Mouse (Mus musculus): Measurements from ENCODE around the gene Nme9. TPM values are rescaled to one million over a fixed set of nuclear protein-coding genes. Genes with fewer than 3 reads are reported as not detected.

The Nme9 gene
- total RNA-seq, 2 experiments from 2014 or later = not detected

DNA sequence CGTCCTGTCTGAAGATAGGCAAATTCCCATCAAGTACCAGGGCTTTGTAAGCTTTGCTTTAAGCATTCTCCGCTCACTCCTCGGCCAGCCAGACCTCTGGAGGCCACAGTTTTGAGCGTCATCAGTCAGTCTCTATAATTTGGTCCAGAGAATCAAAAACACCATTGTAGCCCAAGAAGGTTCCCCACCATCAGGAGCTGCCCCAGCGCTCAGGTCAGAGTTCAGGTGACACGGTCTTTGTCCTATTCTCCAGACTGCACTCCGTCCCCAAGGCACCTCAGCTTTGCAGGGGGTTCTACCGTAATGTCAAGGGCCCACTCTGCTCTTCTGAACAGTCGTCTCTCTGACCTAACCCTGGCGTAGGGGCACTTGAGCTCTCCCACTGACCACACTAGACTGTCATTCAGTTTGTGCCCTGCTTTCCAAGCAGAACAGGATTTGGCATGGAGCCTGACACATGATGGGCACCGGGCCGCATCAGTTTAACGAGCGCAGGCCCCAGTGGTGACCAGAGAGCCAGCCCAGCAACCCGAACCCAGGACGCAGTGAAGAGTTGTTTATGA, 15.6 kb upstream of the Nme9 start:
- intact Hi-C loops (cut with DNase I) = loop anchor here (2.0 kb wide), 1 partner anchor 47 kb away; no protein-coding TSS in a partner anchor
- DNase-seq (ENCODE audit: low spot score in 2 of 2) = peak in 1 of 2 experiments; percentile 55

DNA sequence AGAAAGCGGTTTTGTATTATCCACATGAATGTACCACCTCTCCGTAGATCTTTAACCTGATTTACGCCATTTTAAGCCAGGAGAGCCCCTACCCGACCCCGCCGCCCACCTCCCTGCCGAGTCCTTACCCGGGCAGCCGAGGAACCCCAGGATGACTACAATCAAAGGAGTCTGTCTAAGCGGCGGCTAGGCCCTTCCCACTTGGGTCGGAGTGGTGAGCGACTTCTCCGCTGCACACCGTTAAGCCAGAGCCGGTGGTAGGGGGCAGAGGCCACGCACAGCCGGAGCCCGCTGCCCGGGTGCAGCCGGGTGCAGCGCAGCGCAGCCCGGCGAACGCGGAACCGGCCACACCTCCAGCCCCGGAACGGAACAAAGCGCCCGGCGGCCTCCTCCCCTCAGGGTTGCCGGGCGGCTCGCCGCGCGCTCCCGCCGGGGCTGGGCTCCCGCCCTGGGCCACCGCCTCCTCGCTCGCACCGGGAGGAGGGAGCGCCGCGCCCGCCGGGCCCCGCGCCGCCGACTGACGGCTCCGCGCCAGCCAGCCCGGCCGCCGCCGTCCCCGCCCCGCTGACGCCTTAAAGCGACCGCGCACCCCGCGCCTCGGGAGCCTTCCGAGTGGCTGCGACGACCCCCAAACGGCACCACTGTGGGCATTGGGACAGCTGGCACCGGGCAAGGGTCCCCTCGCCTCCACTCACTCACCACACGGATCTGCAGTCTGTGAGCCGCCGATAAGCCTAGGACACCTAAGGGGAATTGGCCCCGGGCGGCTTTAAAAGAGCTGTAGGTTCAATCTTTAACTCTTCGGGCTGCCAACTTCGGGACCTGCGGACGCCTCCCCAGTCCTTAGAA, 14.9 kb upstream of the Nme9 start:
- intact Hi-C loops (cut with DNase I) = no loop called here
- peak; percentile 79 to 86 for DNase-seq (ENCODE audit: low spot score in 2 of 2)

DNA sequence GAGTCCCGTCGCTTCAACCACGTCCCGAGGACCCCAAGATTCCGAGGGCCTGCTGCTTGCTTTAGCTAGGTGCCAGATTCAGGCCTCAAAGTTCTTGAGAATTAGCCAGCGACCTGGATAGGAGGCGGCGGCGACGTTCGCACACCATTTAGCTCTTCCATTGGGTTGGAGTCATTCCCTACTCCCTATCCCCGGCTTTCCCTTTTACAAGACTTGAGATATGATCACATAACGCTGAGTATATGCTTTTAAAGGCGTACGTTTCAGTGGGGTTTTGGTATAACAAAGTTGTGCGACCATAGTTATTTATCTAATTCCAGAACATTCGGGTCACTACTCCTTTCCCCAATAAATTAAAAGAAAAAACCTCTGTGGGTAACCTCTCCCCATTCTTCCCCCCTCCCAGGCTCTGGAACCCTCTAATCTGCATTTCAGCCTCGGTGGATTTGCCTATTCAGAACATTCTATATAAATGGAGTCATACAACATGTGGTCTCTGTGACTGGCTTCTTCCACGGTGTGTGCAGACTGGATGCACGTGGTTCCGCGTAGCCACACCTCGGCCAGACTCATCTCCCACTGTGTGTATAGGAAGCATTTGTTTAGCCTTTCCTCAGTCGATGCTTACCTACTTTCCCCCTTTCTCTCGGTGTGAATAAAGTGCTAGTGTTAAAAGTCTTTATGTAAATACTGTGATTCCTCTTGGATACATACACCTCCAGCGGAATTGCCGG, 14.1 kb upstream of the Nme9 start, which contains the start of gene Mras:
TSS of gene Mras (minus strand) at position 351 of the 734 bp plus-strand sequence.
- intact Hi-C loops (cut with DNase I) = no loop called here
- DNase-seq (ENCODE audit: low spot score in 2 of 2) = no peak

DNA sequence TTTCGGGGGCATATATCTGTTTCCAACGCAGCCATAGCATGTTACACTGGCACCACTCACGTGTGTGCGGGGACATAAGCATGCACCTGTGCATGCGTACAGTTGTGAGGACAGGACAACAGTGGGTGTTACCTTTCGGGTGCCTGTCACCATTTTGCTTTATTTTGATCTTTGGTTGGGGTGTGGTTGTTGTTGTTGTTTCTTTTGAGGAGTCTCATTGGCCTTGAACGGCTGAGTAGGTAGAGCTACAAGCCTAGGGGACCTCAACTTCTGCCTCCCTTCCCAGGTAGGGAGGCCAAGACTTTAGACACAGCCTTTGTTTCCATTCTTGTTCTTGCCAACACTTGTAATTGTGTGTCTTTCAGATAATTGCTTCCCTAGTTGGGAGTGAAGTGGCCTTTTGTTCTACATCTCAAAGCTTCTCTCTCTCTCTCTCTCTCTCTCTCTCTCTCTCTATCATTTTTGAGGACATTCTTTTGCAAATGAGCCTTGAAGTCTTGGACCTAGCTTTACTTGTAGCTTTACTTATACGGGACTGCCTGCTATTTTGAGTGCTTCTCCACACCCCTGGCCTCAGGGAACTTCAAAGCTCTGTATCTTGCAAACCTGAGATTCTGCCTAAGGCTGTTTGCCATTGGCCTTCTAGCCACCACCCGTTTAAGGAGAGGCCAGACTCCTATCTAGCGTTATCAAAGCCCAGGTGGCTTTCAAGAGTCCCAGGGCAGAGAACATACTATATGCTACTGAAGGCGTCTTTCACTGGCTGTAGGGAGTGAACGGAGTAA, 13.3 kb upstream of the Nme9 start:
- no peak for DNase-seq (ENCODE audit: low spot score in 2 of 2)
- intact Hi-C loops (cut with DNase I) = no loop called here

DNA sequence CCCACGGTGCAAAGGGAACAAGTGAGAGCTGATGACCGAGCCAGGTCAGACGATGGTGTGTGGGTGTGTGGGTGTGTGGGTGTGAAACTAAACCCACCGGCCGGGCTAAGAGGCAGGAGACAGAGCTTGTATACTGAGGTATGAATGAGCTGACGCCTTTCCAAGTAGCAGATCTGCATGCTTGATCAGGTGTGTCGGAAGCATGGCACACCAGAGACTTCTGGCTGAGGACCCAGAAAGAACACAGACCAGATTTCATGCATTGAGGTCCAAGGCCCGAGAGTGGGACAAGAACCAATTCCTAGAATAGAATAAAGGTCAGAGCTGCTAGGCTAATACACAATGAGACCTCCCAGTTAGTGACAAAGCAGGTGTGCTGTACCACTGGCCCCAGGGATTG, 12.2 kb upstream of the Nme9 start:
- no peak for DNase-seq (ENCODE audit: low spot score in 2 of 2)
- intact Hi-C loops (cut with DNase I) = no loop called here

DNA sequence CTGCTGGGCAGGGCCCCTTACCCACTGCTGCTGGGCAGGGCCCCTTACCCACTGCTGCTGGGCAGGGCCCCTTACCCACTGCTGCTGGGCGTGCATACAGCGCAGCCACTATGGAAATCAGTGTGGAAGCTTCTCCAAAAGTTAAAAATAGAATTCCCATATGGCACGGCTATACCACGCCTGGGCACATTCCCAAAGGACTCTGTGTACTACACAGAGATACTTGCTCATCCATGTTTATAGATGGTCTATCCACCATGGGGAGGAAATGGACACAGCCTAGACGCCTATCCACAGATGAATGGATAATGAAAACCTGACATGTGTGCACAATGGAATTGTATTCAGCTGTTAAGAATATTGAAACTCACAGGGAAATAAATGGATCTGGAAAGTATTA, 10.3 kb upstream of the Nme9 start:
- intact Hi-C loops (cut with DNase I) = loop anchor here (10.0 kb wide), 1 partner anchor 456 kb away; the partner anchor contains the start of gene Faim
- DNase-seq (ENCODE audit: low spot score in 2 of 2) = peak; percentile 71 to 94

DNA sequence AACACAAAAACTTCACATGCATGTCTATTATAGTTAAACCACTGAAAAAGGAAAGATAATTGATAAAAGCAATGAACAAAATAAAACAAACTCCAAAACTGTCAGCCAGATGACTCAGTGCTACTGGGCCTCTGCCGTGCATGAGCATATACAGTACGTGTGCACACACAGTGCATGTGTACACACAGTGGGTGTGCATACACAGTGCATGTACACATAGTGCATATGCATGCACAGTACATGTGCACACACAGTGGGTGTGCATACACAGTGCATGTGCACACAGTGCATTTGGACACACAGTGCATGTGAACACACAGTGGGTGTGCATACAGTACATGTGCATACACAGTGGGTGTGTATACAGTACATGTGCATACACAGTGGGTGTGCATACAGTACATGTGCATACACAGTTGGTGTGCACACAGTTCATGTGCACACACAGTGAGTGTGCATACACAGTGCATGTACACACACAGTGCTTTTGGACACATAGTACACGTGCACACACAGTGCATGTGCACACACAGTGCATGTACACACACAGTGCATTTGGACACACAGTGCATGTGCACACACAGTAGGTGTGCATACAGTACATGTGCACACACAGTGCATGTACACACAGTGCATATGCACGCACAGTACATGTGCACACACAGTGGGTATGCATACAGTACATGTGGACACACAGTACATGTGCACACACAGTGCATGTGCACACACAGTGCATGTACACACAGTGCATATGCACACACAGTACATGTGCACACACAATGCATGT, 9.4 kb upstream of the Nme9 start:
- DNase-seq (ENCODE audit: low spot score in 2 of 2) = no peak
- intact Hi-C loops (cut with DNase I) = loop anchor here (10.0 kb wide), 1 partner anchor 457 kb away; the partner anchor contains the start of gene Faim

DNA sequence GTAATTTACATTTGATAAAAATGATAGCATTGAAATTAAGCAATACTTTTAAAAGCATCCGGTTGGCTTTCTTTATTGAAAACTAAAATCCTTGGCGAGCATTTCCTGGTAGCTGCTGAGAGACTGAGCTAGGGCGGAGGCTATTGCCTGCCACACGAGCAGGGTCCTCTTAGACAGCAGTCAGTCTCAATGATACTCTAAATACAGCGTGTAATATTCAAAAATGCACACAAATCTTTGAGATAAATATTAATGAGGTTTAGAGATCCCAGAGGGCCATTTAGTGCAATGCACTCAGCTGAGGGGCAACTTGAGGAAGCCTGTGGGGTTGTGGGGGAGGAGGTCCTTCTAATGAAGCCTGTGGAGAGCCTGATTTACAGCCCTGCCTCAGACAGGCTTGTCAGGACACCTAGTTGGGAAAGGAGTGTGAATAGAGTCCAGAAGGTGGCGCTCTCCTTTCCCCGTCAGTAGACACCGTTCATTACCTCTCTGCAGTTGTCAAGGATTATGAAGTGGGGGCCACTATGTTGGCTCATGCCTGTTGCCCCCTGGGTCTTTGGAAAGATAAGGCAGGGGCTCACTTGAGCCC, 6.6 kb upstream of the Nme9 start:
- peak in 1 of 2 experiments; percentile 12 for DNase-seq (ENCODE audit: low spot score in 2 of 2)
- intact Hi-C loops (cut with DNase I) = loop anchor here (10.0 kb wide), 1 partner anchor 460 kb away; the partner anchor contains the start of gene Faim

DNA sequence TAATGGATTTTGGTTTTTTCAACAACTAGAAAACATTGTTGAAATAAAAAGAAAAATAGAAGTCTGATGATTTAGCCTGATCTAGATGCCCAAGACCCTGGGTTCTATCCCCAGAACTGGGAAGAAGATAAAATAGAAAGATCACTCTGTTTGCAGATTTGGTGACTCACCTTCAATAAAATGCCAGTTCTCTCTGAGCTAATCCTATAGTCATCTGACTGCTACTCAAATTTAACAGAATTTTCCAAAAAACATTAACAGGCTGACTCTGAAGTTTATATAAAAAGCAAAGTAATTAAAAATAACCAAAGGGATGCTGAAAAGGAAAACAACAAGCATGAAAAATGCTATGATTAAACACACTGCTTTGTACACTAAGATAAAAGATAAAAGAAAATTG, 5.0 kb upstream of the Nme9 start:
- intact Hi-C loops (cut with DNase I) = loop anchor here (10.0 kb wide), 1 partner anchor 461 kb away; the partner anchor contains the start of gene Faim
- no peak for DNase-seq (ENCODE audit: low spot score in 2 of 2)

DNA sequence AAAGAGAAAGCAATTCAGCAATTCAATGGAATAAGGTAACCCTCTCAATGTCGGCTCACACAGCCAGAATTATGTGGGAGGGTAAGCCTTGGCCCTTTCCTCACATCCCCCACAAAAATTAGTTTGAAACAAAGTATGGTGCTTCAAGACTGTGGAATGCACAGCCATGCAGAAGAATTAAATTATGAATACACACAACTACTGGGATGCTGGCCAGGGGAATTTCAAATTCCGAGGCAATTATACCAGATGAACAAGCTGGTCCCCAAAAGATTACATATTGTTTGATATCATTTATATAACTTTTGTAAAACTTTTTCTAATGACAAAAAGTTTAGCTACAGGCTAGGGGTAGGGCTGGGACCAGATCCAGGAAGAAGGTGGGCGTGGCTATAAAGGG, 4.0 kb upstream of the Nme9 start:
- intact Hi-C loops (cut with DNase I) = loop anchor here (10.0 kb wide), 1 partner anchor 463 kb away; the partner anchor contains the start of gene Faim
- no peak for DNase-seq (ENCODE audit: low spot score in 2 of 2)

DNA sequence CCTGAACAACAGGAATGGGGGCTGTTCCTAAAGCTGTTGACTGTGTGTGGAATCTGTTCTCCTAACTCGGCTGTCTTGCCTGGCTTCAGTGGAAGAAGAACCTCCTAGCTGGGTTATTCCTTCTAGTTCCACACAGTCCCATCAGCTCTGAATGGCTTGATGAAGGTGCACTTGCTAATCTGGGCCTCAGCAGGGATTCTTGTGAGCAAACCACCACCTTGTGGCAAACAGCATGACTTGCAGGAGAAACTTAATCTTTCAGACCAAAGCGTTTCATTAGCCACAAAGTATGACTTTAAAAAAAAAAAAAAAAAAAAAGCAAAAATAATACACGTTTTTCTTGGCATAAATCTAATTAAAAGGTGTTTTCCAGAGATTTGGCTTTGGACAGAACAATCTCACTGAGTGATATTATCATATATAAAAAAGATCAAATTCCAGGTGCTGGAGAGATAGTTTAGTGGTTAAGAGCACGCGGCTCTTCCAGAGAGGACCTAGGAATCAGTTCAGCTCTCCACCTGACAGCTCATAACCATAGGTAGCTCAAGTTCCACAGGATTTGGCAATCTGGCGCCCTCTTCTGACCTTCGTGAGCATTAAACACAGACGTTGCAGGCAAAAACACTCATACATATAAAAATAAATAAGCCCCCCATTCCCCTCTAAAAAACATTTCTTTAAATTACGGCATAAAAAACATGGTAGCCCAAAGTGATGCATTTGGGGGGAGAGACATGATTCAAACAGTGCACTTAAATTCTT, 1.2 kb upstream of the Nme9 start:
- DNase-seq (ENCODE audit: low spot score in 2 of 2) = peak; percentile 48 to 73
- intact Hi-C loops (cut with DNase I) = loop anchor here (2.0 to 10.0 kb wide), 4 partner anchors 207 to 835 kb away; partner anchors contain the start of genes Cep70 and Faim

DNA sequence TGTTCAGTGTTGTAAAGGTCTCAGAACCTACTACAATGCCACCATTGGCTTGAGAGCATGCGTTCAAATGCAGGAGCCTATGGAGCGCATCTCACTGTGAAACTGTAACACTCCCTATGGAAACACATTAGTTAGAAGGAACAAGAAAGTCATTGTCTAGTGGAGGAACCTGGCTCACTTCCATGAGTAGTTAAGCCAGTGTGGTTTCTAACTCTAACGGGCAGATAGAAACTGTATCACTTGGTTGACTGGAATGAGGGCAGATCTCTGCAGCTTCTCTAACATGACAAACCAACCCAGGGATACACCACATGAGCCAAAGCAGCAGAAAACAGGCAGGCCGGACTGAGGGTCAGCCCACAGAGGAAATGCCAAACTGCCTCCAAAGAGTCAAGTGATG, 2.9 kb downstream of the Nme9 start:
- intact Hi-C loops (cut with DNase I) = loop anchor here (10.0 kb wide), 1 partner anchor 839 kb away; no protein-coding TSS in a partner anchor
- no peak for DNase-seq (ENCODE audit: low spot score in 2 of 2)

DNA sequence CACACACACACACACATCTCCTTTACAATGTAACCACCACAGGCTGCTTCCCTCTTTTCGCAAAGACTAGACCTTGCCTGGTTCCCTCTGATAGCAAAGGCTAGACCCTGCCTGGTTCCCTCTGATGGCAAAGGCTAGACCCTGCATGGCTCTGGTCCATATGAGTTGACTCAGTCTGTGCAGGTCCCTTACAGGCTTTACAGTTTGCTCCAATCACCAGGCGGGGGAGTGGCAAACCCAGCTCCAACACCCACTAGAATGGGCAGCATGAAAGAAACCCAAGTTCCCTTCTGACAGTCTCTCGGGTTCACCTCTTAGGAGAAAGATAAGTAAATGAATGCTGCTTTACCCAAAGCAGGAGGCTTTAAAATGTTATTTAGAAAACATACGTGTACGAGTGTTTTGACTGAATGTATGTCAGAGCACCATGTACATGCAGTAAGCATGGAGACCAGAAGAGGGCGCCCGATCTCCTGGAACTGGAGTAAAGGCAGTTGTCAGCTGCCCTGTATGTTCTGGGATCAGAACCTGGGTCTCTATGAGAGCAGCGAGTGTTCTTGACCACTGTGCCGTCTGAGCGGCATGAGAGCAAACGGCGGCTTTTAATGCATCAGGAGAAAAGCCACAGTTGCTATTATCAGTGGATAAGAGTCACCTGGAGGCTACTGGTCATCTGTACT, 7.4 kb downstream of the Nme9 start:
- peak in 1 of 2 experiments; percentile 38 for DNase-seq (ENCODE audit: low spot score in 2 of 2)
- intact Hi-C loops (cut with DNase I) = loop anchor here (10.0 kb wide), 1 partner anchor 844 kb away; no protein-coding TSS in a partner anchor

DNA sequence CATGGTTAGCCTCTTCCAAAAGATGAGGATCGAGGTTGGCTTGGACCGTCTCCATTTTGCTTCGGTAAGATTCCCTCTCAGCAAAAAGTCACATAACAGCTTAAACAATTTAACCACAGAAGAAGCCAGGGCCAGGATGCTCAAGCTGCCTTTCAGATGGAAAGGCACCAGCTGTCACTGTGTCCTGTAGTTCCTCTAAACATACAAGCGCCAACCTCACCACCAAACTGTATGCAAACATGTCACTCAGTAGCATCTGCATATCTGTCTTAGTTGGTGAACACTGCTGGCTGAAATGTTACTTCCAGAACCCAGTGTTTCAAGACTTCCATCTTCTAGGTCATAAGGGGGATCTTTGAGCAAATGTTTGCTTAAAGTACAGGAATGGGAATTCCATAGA, 8.5 kb downstream of the Nme9 start:
- intact Hi-C loops (cut with DNase I) = loop anchor here (10.0 kb wide), 1 partner anchor 845 kb away; no protein-coding TSS in a partner anchor

DNA sequence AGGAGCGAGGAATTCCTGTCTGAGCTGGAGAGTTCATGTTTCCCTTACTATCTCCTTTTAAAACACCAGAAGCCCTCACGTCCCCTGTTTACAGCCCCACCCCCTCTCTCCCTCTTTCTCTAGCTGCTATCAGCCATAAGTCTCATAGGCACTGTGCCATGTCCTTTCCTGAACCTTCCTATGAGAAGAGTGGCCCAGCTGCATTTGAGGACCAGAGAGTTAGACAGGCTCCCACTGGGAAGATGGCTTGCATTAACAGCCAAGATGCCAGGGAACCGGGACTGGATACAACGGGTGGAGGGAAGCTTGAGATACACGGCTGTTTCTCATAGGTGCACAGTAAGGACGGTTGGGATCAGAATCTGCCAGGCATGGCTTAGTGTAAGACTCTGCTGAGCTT, 13.6 kb downstream of the Nme9 start:
- intact Hi-C loops (cut with DNase I) = loop anchor here (5.0 kb wide), 1 partner anchor 117 kb away; no protein-coding TSS in a partner anchor
- DNase-seq (ENCODE audit: low spot score in 2 of 2) = no peak

More for the DNA sequence above, 8.5 kb downstream of the Nme9 start:
- no peak for DNase-seq (ENCODE audit: low spot score in 2 of 2)

DNA sequence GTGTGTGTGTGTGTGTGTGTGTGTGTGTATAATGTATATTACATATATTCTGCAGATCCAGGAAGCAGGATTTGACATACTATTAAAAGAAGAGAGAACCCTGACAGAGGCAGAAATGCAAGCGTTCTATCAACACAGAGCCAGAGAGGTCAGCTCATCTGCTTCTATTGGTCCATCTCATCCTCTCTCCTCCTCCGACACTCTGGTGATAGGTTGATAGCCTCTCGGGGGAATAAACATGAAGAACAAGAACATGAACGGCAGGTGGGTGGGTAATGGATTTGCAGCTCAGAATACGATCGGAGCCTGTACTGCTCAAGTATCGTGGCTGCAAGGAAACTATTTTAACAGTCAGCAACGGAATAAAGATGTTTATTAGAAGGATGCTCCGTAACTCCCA, 17.3 kb downstream of the Nme9 start:
- intact Hi-C loops (cut with DNase I) = loop anchor here (5.0 kb wide), 1 partner anchor 114 kb away; no protein-coding TSS in a partner anchor
- DNase-seq (ENCODE audit: low spot score in 2 of 2) = no peak

Measured in left cerebral cortex, postnatal 25 days (tissue).